Mouse (Mus musculus) embryo, embryonic 10.5 days (tissue): Measurements from ENCODE around the gene Olfr1367.
"Not testable (repeated sequence)": the region's sequence is repeated elsewhere in the genome, so short reads cannot be mapped to it uniquely, and the experiment has no call there.

Source experiments
- DNase-seq: peaks from one replicate; pipeline ENCODE4 v3.0.0-alpha.2; 2015; ENCODE audit warnings: low spot score

Gene Olfr1367

DNA sequence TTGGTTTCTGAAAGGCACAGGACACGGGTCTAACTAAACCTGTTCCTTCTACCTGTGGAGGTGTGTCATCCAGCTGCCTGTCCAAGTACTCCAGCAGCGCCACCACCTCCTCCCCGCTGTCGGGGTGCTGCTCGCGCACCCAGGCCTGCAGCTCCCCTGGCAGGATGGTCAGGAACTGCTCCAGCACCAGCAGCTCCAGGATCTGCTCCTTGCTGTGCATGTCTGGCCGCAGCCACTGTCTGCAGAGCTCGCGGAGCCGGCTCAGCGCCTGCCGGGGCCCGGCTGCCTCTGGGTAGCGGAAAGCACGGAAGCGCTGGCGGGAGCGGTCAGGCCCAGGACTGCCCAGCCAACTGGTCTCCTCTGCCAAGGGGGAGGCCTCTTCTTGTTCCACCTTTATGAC is 49.3 kb downstream of the Olfr1367 start:
- DNase-seq: not testable (repeated sequence)

GRCm38 (mm10) chr13:21397486-21397885 is 50.8 kb downstream of the Olfr1367 start:
- no peak for DNase-seq
